Comparison of ENCODE assay signal across 8 mouse cellular contexts in genomic region chr8:11635012-11635577, GRCm38 (mm10). TPM values are rescaled to one million over a fixed set of nuclear protein-coding genes. Genes with fewer than 3 reads are reported as not detected.
DNase-seq lines count a peak whose midpoint lies in the region; ATAC-seq and TF ChIP-seq lines count a peak whose summit lies in the region.

No protein-coding gene starts in this region.

- H3K79me2 ChIP-seq in C2C12 (ENCODE audit: control insufficient read depth, insufficient read depth) = peaks cover 54% of the 10 kb centered on the region
- peaks cover 47% of the 10 kb centered on the region for H3K79me2 ChIP-seq in myocyte (ENCODE audit: control insufficient read depth, insufficient read depth)

- H3K79me3 ChIP-seq in C2C12 (ENCODE audit: low read depth) = peaks cover 46% of the 10 kb centered on the region

- peak; percentile 41; the same call in 1 of the 2 replicates for TF ChIP-seq POLR2A in bone marrow, adult 2 months (IDR thresholded peaks at IDR 0.05; ENCODE audit: borderline replicate concordance, control insufficient read depth, low read depth, low read length)
- TF ChIP-seq POLR2A in myocyte (IDR thresholded peaks at IDR 0.05; ENCODE audit: insufficient read length, low read depth) = peak; percentile 53

- H3K36me3 ChIP-seq in C2C12 (ENCODE audit: control insufficient read depth, insufficient read depth) (peaks cover 25% of the 10 kb centered on the region), myocyte (ENCODE audit: control insufficient read depth, insufficient read depth) (peaks cover 6% of the 10 kb centered on the region)
- H3K36me3 ChIP-seq in embryonic facial prominence, embryonic 14.5 days (ENCODE audit: control insufficient read depth, insufficient read depth, low read length) = peaks cover 29% of the 10 kb centered on the region
- peaks cover 25% of the 10 kb centered on the region for H3K36me3 ChIP-seq in kidney, embryonic 14.5 days (ENCODE audit: control insufficient read depth, insufficient read depth, low read length)

- H3K4me3 ChIP-seq in C2C12 (ENCODE audit: insufficient read depth, poor library complexity, severe bottlenecking) (peak overlapping the region; percentile 89), myocyte (peak overlapping the region; percentile 67)
- peak overlapping the region; percentile 83 for H3K4me3 ChIP-seq in bone marrow, adult 2 months (replicated peaks; ENCODE audit: control insufficient read depth, low read depth, low read length)
- peak overlapping the region; percentile 99 for H3K4me3 ChIP-seq in embryonic facial prominence, embryonic 14.5 days (ENCODE audit: low read depth, low read length)
- peak overlapping the region; percentile 75 for H3K4me3 ChIP-seq in kidney, embryonic 14.5 days (ENCODE audit: low read length)

- no peaks in the 10 kb centered on the region for H3K27me3 ChIP-seq in C2C12 (ENCODE audit: control insufficient read depth, insufficient read depth, insufficient read length)
- H3K27me3 ChIP-seq in embryonic facial prominence, embryonic 14.5 days (replicated peaks; ENCODE audit: control insufficient read depth, insufficient read depth, low read length) = no peaks in the 10 kb centered on the region
- no peaks in the 10 kb centered on the region for H3K27me3 ChIP-seq in kidney, embryonic 14.5 days (ENCODE audit: control insufficient read depth, insufficient read depth, low read length)
- H3K27me3 ChIP-seq in myocyte (ENCODE audit: control insufficient read depth, insufficient read depth, insufficient read length) = no peaks in the 10 kb centered on the region

- TF ChIP-seq CTCF in C2C12 (IDR thresholded peaks at IDR 0.05; ENCODE audit: control insufficient read depth, insufficient read depth, insufficient read length) = no peak
- no peak for TF ChIP-seq CTCF in bone marrow, adult 2 months (IDR thresholded peaks at IDR 0.05; ENCODE audit: control insufficient read depth, insufficient read depth, low read length)

- peak; percentile 85 for ATAC-seq in embryonic facial prominence, embryonic 14.5 days (ENCODE audit: low read depth)
- ATAC-seq in kidney, embryonic 14.5 days (ENCODE audit: low FRiP score, low TSS enrichment) = peak; percentile 83

- peak overlapping the region; percentile 97 for H3ac ChIP-seq in C2C12 (ENCODE audit: control insufficient read depth, insufficient read length, low read depth)
- H3ac ChIP-seq in myocyte (ENCODE audit: control insufficient read depth, insufficient read length) = peak overlapping the region; percentile 89

- peak overlapping the region; percentile 95 for H3K27ac ChIP-seq in bone marrow, adult 2 months (ENCODE audit: control insufficient read depth, insufficient read depth, low read depth, low read length, poor library complexity)
- peak overlapping the region; percentile 98 for H3K27ac ChIP-seq in embryonic facial prominence, embryonic 14.5 days (replicated peaks; ENCODE audit: low read depth, low read length)
- peak overlapping the region; percentile 98 for H3K27ac ChIP-seq in kidney, embryonic 14.5 days (ENCODE audit: low read depth, low read length)

- H3K4me2 ChIP-seq in embryonic facial prominence, embryonic 14.5 days (ENCODE audit: low read depth, low read length) = peak overlapping the region; percentile 91
- H3K4me2 ChIP-seq in kidney, embryonic 14.5 days (replicated peaks; ENCODE audit: low read depth, low read length) = peak overlapping the region; percentile 80
- H3K4me2 ChIP-seq in myocyte (ENCODE audit: low read depth) = peak overlapping the region; percentile 84

- DNase-seq in embryonic facial prominence, embryonic 14.5 days (ENCODE audit: low spot score) = peak; percentile 96
- peak; percentile 85 to 86 for DNase-seq in heart, adult 9 months (ENCODE audit: low spot score in 2 of 2)
- DNase-seq in liver = peak; percentile 89
- DNase-seq in spleen, postnatal 4 days (ENCODE audit: low spot score in 2 of 2) = peak; percentile 82 to 90

- H3K4me1 ChIP-seq in bone marrow, adult 2 months (ENCODE audit: control insufficient read depth, insufficient read depth, low read length) = no peaks in the 10 kb centered on the region
- H3K4me1 ChIP-seq in embryonic facial prominence, embryonic 14.5 days (ENCODE audit: control insufficient read depth, insufficient read depth, low read length) = peaks cover 31% of the 10 kb centered on the region
- H3K4me1 ChIP-seq in kidney, embryonic 14.5 days (ENCODE audit: control insufficient read depth, insufficient read depth, low read length) = peaks cover 16% of the 10 kb centered on the region

- peak overlapping the region; percentile 91 for H3K9ac ChIP-seq in embryonic facial prominence, embryonic 14.5 days (ENCODE audit: low read depth, low read length)
- peak overlapping the region; percentile 91 for H3K9ac ChIP-seq in kidney, embryonic 14.5 days (ENCODE audit: low read depth, low read length)

- H3K9me3 ChIP-seq in embryonic facial prominence, embryonic 14.5 days (ENCODE audit: control insufficient read depth, low read length) = no peaks in the 10 kb centered on the region
- H3K9me3 ChIP-seq in kidney, embryonic 14.5 days (ENCODE audit: control insufficient read depth, low read length) = no peaks in the 10 kb centered on the region

- under 1% methylated on average over 70 of the region's 70 CpGs for WGBS in bone marrow, adult 2 months
- under 1% methylated on average over 51 of the region's 70 CpGs for WGBS in embryonic facial prominence, embryonic 14.5 days
- under 1% methylated on average over 68 of the region's 70 CpGs for WGBS in kidney, embryonic 14.5 days

TF ChIP-seq in C2C12, 6 proteins besides CTCF, POLR2A, EP300 and RAD21:
- no peak for TF ChIP-seq CEBPB (IDR thresholded peaks at IDR 0.05; ENCODE audit: low read depth)
- TF ChIP-seq MAX (IDR thresholded peaks at IDR 0.05) = peak; percentile 30

TF ChIP-seq in myocyte, 11 proteins besides CTCF, POLR2A, EP300 and RAD21:
- TF ChIP-seq MYOD1 (IDR thresholded peaks at IDR 0.05; ENCODE audit: control insufficient read depth in 1 of 3, insufficient read length in 2 of 3, low read depth in 2 of 3) (peak in 1 of 3 experiments; percentile 2), SRF (IDR thresholded peaks at IDR 0.05; ENCODE audit: control insufficient read depth, insufficient read length, low read depth) (no peak)

RNA-seq across cellular contexts. Expression of gene Ankrd10, which starts 0.5 kb away (rescaled TPM):
- polyA plus RNA-seq in C2C12 (2012; fragmentation: generic; extraction: Trizol) = 26.2 TPM
- polyA plus RNA-seq in bone marrow, adult 2 months (2011; ENCODE audit: insufficient read depth, insufficient read length, low replicate concordance, missing spikeins) = 12.5 and 29.8 TPM in 2 replicates
- polyA plus RNA-seq in embryonic facial prominence, embryonic 14.5 days (2014; fragmentation: Nextera tagmentation; extraction: Ambion mirVana) = 77.6 and 81.7 TPM in 2 replicates
- 87.6 and 112 TPM in 2 replicates for polyA plus RNA-seq in kidney, embryonic 14.5 days (2014; fragmentation: Nextera tagmentation; extraction: Ambion mirVana)
- 71.9 TPM for polyA plus RNA-seq in myocyte (2012; fragmentation: generic; extraction: Trizol)

Comparison
In these comparisons a context has a peak if more than half of its experiments do, and no peak if none do; other contexts are left out.
1. Peak in every context shown above with its lines: DNase-seq, ATAC-seq, H3K4me3 ChIP-seq and H3K27ac ChIP-seq.